Mouse (Mus musculus): ENCODE measurements around the gene Adora3. TPM values are rescaled to one million over a fixed set of nuclear protein-coding genes. Genes with fewer than 3 reads are reported as not detected.
A peak's percentile ranks its signal among the peaks of the same experiment; 100 is the strongest.

Gene Adora3
- polyA plus RNA-seq, 2 experiments: 0.47 to 0.49 TPM

DNA sequence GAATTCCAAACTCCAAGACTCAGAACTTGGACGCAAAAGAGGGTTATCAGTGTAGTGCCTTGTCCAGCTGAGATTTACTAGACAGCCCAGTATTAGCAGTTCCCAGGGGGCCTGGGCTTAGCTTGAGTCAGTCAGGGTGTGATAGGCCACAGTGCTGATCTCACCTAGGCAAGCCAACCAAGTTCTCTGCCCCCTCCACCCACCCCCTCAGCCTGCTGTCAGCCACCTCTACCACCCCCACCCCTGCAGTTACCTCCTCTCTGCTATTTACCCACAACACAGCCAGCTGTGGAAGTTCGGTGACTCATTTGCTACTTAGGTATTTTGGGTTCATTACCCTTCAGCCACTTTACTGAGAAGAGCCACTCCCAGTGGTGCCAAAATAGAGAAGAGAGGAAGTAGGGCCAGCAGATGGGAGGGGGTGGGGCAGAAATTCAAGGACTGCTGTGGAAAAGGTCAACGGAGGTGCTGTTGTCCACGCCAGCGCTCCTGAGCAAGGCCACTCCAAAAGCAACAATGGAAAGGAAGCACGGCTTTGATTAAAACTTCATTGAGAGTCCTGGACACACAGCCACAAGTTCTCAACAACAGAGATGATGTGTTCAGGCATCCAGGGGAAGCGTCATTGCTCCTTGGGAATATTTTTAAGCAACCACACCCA is 45.0 kb upstream of the Adora3 start:
- no peak overlapping the region for H3K9ac ChIP-seq (replicated peaks)
- H3K4me1 ChIP-seq (replicated peaks; ENCODE audit: control insufficient read depth in 2 of 2, insufficient read depth in 2 of 2, low read length in 1 of 2): peaks cover 2 to 11% of the 10 kb centered on the region in 2 experiments; a peak in 3 of 4 replicates
- DNase-seq (ENCODE audit: low read depth in 3 of 3, low spot score in 3 of 3): no peak
- TF ChIP-seq EP300 (IDR thresholded peaks at IDR 0.05; ENCODE audit: low read depth) (no peak), CTCF (IDR thresholded peaks at IDR 0.05; ENCODE audit: low read depth) (no peak)
- H3K4me2 ChIP-seq (ENCODE audit: low read depth): no peak overlapping the region
- peak; percentile 28; the same call in 1 of the 2 replicates for ATAC-seq (ENCODE audit: insufficient read depth)
- no peak overlapping the region for H3K4me3 ChIP-seq (ENCODE audit: insufficient read depth in 1 of 2, low read depth in 2 of 2, low read length in 2 of 2)
- no peak overlapping the region for H3K27ac ChIP-seq
- H3K27me3 ChIP-seq (ENCODE audit: control insufficient read depth, insufficient read depth, low read length): no peaks in the 10 kb centered on the region
- no peaks in the 10 kb centered on the region for H3K9me3 ChIP-seq (ENCODE audit: control insufficient read depth, low read length)
- 32% methylated on average over 7 of the region's 7 CpGs for WGBS (ENCODE audit: insufficient replicate concordance)
- H3K36me3 ChIP-seq (replicated peaks; ENCODE audit: control insufficient read depth, insufficient read depth, low read depth): no peaks in the 10 kb centered on the region

DNA sequence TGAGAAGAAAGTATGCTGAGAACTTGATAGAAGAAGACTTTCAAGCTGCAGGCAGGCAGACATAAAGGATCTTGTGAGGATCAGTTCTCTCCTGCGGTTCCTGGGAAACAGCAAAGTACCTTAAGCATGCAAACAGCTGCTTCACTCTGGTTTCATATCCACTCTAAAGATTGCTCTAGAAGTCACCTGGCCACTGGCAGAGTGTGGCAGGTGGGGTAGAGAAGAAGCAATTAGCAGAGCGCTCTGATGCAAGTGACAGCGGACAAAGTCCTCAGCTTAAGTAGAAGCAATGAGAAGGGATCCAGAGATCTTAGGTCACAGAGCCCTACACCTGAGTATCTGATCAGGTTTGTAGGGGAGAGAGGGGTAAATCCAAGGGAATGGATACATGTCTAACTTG is 39.1 kb upstream of the Adora3 start:
- no peak overlapping the region for H3K9ac ChIP-seq (replicated peaks)
- H3K4me2 ChIP-seq (ENCODE audit: low read depth): no peak overlapping the region
- H3K4me3 ChIP-seq (ENCODE audit: insufficient read depth in 1 of 2, low read depth in 2 of 2, low read length in 2 of 2): no peak overlapping the region
- no peaks in the 10 kb centered on the region for H3K27me3 ChIP-seq (ENCODE audit: control insufficient read depth, insufficient read depth, low read length)
- TF ChIP-seq CTCF (IDR thresholded peaks at IDR 0.05; ENCODE audit: low read depth) (no peak), EP300 (IDR thresholded peaks at IDR 0.05; ENCODE audit: low read depth) (no peak)
- peaks cover 5 to 8% of the 10 kb centered on the region in 2 experiments for H3K4me1 ChIP-seq (replicated peaks; ENCODE audit: control insufficient read depth in 2 of 2, insufficient read depth in 2 of 2, low read length in 1 of 2)
- no peaks in the 10 kb centered on the region for H3K36me3 ChIP-seq (replicated peaks; ENCODE audit: control insufficient read depth, insufficient read depth, low read depth)
- no peak overlapping the region for H3K27ac ChIP-seq
- ATAC-seq (ENCODE audit: insufficient read depth): no peak
- WGBS (ENCODE audit: insufficient replicate concordance): 84% methylated on average over 3 of the region's 3 CpGs
- no peak for DNase-seq (ENCODE audit: low read depth in 3 of 3, low spot score in 3 of 3)
- no peaks in the 10 kb centered on the region for H3K9me3 ChIP-seq (ENCODE audit: control insufficient read depth, low read length)

DNA sequence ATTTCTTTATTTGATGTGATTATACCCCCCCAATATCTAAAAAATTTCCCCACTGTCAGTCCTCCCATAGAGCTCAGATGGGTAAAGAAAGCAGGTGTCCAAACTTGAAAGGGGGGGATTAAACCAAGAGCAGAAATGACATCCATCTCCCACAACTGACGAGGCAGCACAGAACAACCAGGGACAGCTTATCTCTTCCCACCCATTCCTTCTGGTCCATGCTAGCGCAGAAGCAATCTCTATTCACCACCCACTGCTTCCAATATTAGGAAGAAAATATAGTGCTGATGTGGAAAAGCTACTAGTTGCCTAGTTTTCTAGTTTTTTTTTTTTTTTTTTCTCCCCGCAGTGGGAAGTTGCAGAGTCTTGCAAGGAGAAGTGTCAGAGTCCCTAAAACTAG is 34.8 kb upstream of the Adora3 start:
- Histone ChIP-seq H3K4me3 (ENCODE audit: insufficient read depth in 1 of 2, low read depth in 2 of 2, low read length in 2 of 2) (no peak overlapping the region), H3K9me3 (ENCODE audit: control insufficient read depth, low read length) (no peaks in the 10 kb centered on the region), H3K27me3 (ENCODE audit: control insufficient read depth, insufficient read depth, low read length) (no peaks in the 10 kb centered on the region), H3K4me1 (replicated peaks; ENCODE audit: control insufficient read depth in 2 of 2, insufficient read depth in 2 of 2, low read length in 1 of 2) (peaks cover 8% of the 10 kb centered on the region in 2 experiments), H3K27ac (no peak overlapping the region), H3K4me2 (ENCODE audit: low read depth) (no peak overlapping the region), H3K9ac (replicated peaks) (peak overlapping the region; percentile 27; the same call in 1 of the 2 replicates), H3K36me3 (replicated peaks; ENCODE audit: control insufficient read depth, insufficient read depth, low read depth) (no peaks in the 10 kb centered on the region)
- DNase-seq (ENCODE audit: low read depth in 3 of 3, low spot score in 3 of 3) (no peak), ATAC-seq (ENCODE audit: insufficient read depth) (peak; percentile 68; the same call in 1 of the 2 replicates)
- WGBS (ENCODE audit: insufficient replicate concordance): 22% methylated on average over 3 of the region's 3 CpGs
- no peak for TF ChIP-seq CTCF (IDR thresholded peaks at IDR 0.05; ENCODE audit: low read depth)
- peak; percentile 20; the same call in 1 of the 2 replicates for TF ChIP-seq EP300 (IDR thresholded peaks at IDR 0.05; ENCODE audit: low read depth)

DNA sequence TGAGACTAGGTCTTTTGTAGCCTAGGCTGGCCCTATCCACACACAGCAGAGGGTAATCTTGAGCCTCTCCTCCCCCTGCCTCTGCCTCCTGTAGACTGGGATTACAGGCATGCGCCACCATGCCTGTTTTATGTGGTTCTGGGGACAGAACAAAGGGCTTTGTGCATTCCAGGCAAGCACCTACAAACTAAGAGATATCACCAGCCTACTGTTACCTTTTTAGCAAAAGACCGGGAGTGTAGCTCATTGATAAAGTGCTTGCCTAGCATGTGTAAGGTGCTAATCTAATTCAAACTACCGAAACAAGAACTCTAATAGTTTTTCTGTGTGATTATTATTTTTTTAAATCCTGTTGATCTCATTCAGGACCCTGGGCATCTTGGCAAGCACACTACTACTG is 33.8 kb upstream of the Adora3 start:
- no peak overlapping the region for H3K4me2 ChIP-seq (ENCODE audit: low read depth)
- no peak overlapping the region for H3K4me3 ChIP-seq (ENCODE audit: insufficient read depth in 1 of 2, low read depth in 2 of 2, low read length in 2 of 2)
- H3K27me3 ChIP-seq (ENCODE audit: control insufficient read depth, insufficient read depth, low read length): no peaks in the 10 kb centered on the region
- ATAC-seq (ENCODE audit: insufficient read depth): peak; percentile 39
- H3K9ac ChIP-seq (replicated peaks): no peak overlapping the region
- no peaks in the 10 kb centered on the region for H3K36me3 ChIP-seq (replicated peaks; ENCODE audit: control insufficient read depth, insufficient read depth, low read depth)
- H3K9me3 ChIP-seq (ENCODE audit: control insufficient read depth, low read length): no peaks in the 10 kb centered on the region
- H3K4me1 ChIP-seq (replicated peaks; ENCODE audit: control insufficient read depth in 2 of 2, insufficient read depth in 2 of 2, low read length in 1 of 2): peaks cover 8% of the 10 kb centered on the region in 2 experiments
- TF ChIP-seq EP300 (IDR thresholded peaks at IDR 0.05; ENCODE audit: low read depth) (0 out of 2 replicates have a peak, but pooled peaks have one; percentile 55), CTCF (IDR thresholded peaks at IDR 0.05; ENCODE audit: low read depth) (no peak)
- no peak overlapping the region for H3K27ac ChIP-seq
- WGBS (ENCODE audit: insufficient replicate concordance): 30% methylated on average over 3 of the region's 3 CpGs
- DNase-seq (ENCODE audit: low read depth in 3 of 3, low spot score in 3 of 3): no peak

DNA sequence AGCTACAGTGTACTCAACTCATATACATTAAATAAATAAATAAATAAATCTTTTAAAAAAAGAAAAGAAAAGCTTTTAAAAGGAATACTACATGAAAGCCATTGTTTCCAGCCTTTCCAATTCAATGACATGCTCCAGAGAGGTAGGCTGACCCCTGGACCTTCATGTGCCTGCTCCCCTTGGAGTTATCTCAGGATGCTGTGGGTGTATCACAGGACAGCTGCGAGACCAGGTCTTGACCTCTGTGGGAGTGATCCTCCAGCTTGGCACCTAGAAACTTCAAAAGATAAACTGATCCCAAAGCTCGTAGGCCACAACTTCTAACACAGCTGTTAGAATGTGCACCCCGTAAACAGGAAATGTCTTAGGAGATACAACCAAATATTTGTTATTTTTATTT is 32.0 kb upstream of the Adora3 start:
- DNase-seq (ENCODE audit: low read depth in 3 of 3, low spot score in 3 of 3): no peak
- Histone ChIP-seq H3K9ac (replicated peaks) (no peak overlapping the region), H3K4me1 (replicated peaks; ENCODE audit: control insufficient read depth in 2 of 2, insufficient read depth in 2 of 2, low read length in 1 of 2) (peaks cover 8% of the 10 kb centered on the region in 2 experiments), H3K9me3 (ENCODE audit: control insufficient read depth, low read length) (no peaks in the 10 kb centered on the region), H3K36me3 (replicated peaks; ENCODE audit: control insufficient read depth, insufficient read depth, low read depth) (no peaks in the 10 kb centered on the region), H3K27me3 (ENCODE audit: control insufficient read depth, insufficient read depth, low read length) (no peaks in the 10 kb centered on the region), H3K4me3 (ENCODE audit: insufficient read depth in 1 of 2, low read depth in 2 of 2, low read length in 2 of 2) (no peak overlapping the region), H3K27ac (no peak overlapping the region), H3K4me2 (ENCODE audit: low read depth) (no peak overlapping the region)
- ATAC-seq (ENCODE audit: insufficient read depth): no peak
- TF ChIP-seq EP300 (IDR thresholded peaks at IDR 0.05; ENCODE audit: low read depth) (no peak), CTCF (IDR thresholded peaks at IDR 0.05; ENCODE audit: low read depth) (no peak)
- 61% methylated on average over 3 of the region's 3 CpGs for WGBS (ENCODE audit: insufficient replicate concordance)

Data from liver, embryonic 14.5 days (tissue).